Mouse (Mus musculus) brain, adult 10 weeks (tissue): ENCODE data around the gene Olfr638. TPM values are rescaled to one million over a fixed set of nuclear protein-coding genes. Genes with fewer than 3 reads are reported as not detected.

ENCODE experiments used
- polyA plus RNA-seq: library from polyadenylated mRNA; stranded (reverse); fragments of 350-450 nt; fragmentation: Illumina TruSeq; extraction: RNeasy Lipid Tissue Mini Kit (QIAGEN cat#74804); gene quantifications from one replicate; pipeline ENCODE4 v1.2.3, GENCODE M21; 2015; ENCODE audit warnings: low read depth, low replicate concordance

Olfr638 gene
- polyA plus RNA-seq: not detected

DNA sequence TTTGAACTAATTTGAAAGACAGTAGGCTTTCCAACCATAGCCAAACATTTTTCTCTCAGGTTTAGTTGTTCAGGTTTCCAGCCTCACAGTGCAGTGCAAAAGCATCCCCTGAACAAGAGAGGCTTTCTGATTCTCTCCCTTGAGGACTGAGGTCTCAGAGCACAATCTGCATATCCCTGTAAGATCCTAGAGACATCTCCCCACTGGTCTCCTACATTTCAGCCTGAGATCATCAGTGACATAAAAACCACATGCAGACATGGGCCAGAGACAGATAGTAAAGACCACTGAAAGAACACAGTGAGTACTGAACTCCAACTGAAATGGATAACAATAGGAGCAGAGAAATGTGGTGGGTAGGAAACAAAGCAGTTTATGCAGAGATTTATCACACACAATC is at the start of gene Olfr638:
Olfr638 (plus strand) TSS at position 301 of the 400 bp plus-strand sequence.

DNA sequence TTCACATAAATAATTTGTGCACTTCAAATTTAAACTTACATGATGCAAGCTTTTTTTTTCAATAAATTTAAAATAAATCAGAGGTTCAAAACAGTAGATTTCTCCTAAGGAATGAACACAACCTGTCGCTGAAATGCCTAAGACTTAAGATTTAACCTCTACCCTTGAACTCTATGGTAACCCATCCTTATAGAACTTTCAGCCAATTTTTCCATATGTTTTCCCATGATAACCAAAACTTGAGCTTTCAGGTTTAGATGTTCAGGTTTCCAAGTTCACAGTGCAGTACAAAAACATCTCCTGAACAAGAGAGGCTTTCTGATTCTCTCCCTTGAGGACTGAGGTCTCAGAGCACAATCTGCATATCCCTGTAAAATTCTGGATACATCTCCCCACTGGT is 27.7 kb upstream of the Olfr638 start, which contains the start of gene Olfr635:
Olfr635 (plus strand) TSS at position 301 of the 400 bp plus-strand sequence.

DNA sequence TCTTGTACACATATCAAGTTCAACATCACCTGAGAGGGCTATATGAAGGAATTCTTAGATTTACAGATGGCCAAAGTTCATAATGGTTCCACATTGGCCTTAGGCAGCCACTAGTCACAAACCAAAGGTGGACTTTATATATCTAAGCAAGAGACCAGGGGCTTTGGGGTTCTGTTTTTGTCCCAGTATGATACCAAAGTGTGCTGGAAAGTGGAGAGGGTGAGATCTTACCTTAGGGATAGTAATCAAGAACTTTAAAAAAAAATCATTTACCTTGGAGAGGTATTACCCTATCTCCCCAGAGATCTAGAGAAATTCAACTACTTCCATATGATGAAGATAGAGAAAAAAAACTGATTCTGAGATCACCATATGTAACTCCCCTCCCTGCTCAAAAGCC is 18.7 kb downstream of the Olfr638 start, which contains the start of gene Olfr639:
Olfr639 (minus strand) TSS at position 101 of the 400 bp plus-strand sequence.

DNA sequence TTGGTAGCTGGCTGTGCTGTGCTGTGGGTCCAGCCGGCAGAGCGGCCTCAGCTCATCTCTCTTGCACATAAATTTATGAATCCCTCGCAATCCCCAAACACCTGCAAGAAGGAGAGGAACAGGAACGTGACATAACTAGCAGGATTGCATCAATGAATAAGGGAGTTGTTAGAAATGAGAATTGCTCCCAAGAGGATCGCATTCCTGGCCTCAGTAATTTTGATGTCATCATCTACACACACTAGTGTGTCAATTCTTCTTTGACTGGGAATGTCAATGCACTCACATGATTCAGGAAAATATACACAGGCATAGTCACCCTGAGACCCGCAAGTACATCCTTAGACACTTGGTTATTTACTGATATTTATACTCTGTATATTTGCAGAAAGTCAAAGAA is 26.9 kb downstream of the Olfr638 start, which contains the start of gene Olfr640:
Olfr640 (minus strand) TSS at position 101 of the 400 bp plus-strand sequence.

DNA sequence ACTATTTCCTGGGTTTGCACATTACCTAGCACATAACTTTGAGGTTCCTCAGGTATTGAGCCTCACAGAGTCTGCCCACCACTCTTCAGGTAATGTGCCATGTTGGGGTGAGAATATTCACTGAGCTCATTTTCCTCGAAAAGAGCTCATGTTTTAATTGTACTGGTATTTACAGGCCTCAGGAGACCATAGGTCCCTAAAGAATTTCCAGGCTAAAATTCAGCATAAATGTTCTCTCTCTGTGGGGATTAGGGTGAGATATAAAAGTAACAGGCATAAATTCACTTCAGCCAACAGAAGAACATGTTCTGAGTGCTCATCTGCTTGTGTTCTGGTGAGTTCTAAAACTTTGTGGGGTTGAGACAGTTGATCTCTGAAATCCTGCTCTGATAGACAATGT is 36.6 kb downstream of the Olfr638 start, which contains the start of gene Olfr641:
Olfr641 (plus strand) TSS at position 301 of the 400 bp plus-strand sequence.

DNA sequence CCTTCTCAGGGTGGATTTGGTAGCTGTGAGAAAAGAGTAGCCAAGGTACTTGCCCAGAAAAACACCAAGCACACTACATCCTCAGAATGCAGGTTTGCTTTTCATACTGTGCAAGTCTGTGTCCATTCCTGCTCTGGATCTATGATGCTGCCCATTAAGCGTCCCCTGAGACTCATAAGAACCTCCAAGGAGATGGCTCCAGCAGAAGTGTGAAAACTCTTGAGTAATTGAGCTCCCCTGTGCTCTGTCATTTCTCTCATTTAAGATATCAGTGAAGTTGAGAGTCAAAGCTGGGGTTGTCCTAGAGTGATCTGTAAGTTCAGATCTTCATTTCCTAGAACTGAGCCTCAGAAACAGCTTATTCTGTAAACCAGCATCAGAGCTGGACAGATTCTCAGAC is 54.0 kb downstream of the Olfr638 start, which contains the start of gene Olfr642:
Olfr642 (minus strand) TSS at position 101 of the 400 bp plus-strand sequence.

Other genes with a start within 250 kb of the Olfr638 start
- not detected for gene Olfr630, start 241.4 kb upstream of the Olfr638 start, polyA plus RNA-seq
- not detected for gene Olfr69, start 227.2 kb upstream of the Olfr638 start, polyA plus RNA-seq
- gene Olfr68, start 219.0 kb upstream of the Olfr638 start, polyA plus RNA-seq: not detected
- gene Olfr67, start 206.9 kb upstream of the Olfr638 start, polyA plus RNA-seq: not detected
- 154 TPM for gene Hbb-bt, start 184.8 kb upstream of the Olfr638 start, polyA plus RNA-seq
- 1,248 TPM for gene Hbb-bs, start 170.7 kb upstream of the Olfr638 start, polyA plus RNA-seq
- gene Hbb-bh2, start 158.2 kb upstream of the Olfr638 start, polyA plus RNA-seq: not detected
- not detected for gene Hbb-bh1, start 155.6 kb upstream of the Olfr638 start, polyA plus RNA-seq
- not detected for gene Hbb-y, start 145.5 kb upstream of the Olfr638 start, polyA plus RNA-seq
- not detected for gene Olfr66, start 112.5 kb upstream of the Olfr638 start, polyA plus RNA-seq
- not detected for gene Olfr64, start 104.3 kb upstream of the Olfr638 start, polyA plus RNA-seq
- not detected for gene Olfr65, start 95.3 kb upstream of the Olfr638 start, polyA plus RNA-seq
- not detected for gene Olfr631, start 69.9 kb upstream of the Olfr638 start, polyA plus RNA-seq
- not detected for gene Olfr632, start 64.4 kb upstream of the Olfr638 start, polyA plus RNA-seq
- not detected for gene Olfr633, start 54.3 kb upstream of the Olfr638 start, polyA plus RNA-seq
- not detected for gene Olfr635, start 27.6 kb upstream of the Olfr638 start, polyA plus RNA-seq
- not detected for gene Olfr639, start 18.6 kb downstream of the Olfr638 start, polyA plus RNA-seq
- not detected for gene Olfr640, start 26.8 kb downstream of the Olfr638 start, polyA plus RNA-seq
- gene Olfr641, start 36.7 kb downstream of the Olfr638 start, polyA plus RNA-seq: not detected
- gene Olfr642, start 53.9 kb downstream of the Olfr638 start, polyA plus RNA-seq: not detected
- gene 4930516K23Rik, start 62.7 kb downstream of the Olfr638 start, polyA plus RNA-seq: not detected
- gene Olfr644, start 73.1 kb downstream of the Olfr638 start, polyA plus RNA-seq: not detected
- not detected for gene Olfr645, start 86.7 kb downstream of the Olfr638 start, polyA plus RNA-seq
- not detected for gene Olfr646, start 106.1 kb downstream of the Olfr638 start, polyA plus RNA-seq
- gene Ubqln5, start 131.1 kb downstream of the Olfr638 start, polyA plus RNA-seq: not detected
- not detected for gene Olfr643, start 138.7 kb downstream of the Olfr638 start, polyA plus RNA-seq
- not detected for gene Ubqln3, start 144.5 kb downstream of the Olfr638 start, polyA plus RNA-seq
- gene Ubqlnl, start 151.8 kb downstream of the Olfr638 start, polyA plus RNA-seq: not detected
- 0.36 TPM for gene Olfm5, start 166.1 kb downstream of the Olfr638 start, polyA plus RNA-seq
- gene Olfr648, start 184.6 kb downstream of the Olfr638 start, polyA plus RNA-seq: not detected
- gene Olfr649, start 197.2 kb downstream of the Olfr638 start, polyA plus RNA-seq: not detected
- 0.15 TPM for gene Trim6, start 220.0 kb downstream of the Olfr638 start, polyA plus RNA-seq
- 2.8 TPM for gene Trim34a, start 245.7 kb downstream of the Olfr638 start, polyA plus RNA-seq